Mouse (Mus musculus): ENCODE results near the gene Gas6.

Gene Gas6

GRCm38 (mm10) chr8:13461085-13461765, 33.1 kb downstream of the Gas6 start:
- DNase-seq (ENCODE audit: low spot score), result no peak

GRCm38 (mm10) chr8:13459431-13459830, 34.9 kb downstream of the Gas6 start:
- no peak for DNase-seq (ENCODE audit: low spot score)

GRCm38 (mm10) chr8:13455295-13455694, 39.0 kb downstream of the Gas6 start:
- DNase-seq (ENCODE audit: low spot score), result peak; percentile 12

DNA sequence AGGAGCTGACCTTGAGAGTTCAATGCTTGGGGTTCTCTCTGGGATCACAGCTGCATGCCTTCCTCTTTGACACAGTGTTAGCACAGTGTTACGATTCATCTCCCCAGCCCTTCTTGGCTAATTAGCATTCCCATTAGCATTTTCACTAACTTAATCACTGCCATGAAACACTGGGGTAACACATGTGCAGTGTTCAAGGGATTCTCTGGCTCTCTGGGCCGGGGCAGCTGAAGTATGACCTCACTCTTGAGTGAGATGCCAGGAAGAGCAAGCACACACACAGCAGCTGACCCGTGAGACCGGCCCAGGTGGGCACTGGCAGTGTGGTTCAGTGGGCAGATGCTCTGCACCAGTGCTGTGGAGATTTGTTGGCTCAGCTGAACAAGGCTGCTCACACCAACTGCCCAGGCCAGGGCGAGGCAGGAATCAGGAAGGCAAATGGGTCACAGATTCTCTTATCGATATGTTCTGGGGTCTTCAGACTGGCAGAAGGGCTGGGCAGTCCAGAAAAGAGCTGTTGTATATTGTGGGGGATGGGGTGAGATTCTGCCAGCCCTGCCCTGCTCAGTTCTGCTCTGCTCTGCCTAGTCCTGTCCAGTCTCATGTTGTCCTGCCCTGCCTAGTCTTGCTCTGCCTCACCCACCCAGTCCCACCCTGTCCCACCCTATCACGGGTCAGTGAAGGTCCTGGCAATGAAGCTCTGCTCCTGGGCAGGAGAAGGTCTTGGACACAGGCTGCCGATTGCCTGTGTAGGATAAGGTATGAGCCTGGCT, 39.8 kb downstream of the Gas6 start:
- no peak for DNase-seq (ENCODE audit: low spot score)

GRCm38 (mm10) chr8:13451747-13452277, 42.5 kb downstream of the Gas6 start:
- DNase-seq (ENCODE audit: low spot score), result no peak

- no peak for DNase-seq (ENCODE audit: low spot score)
Measured at GRCm38 (mm10) chr8:13448145-13448544, 46.1 kb downstream of the Gas6 start.

DNA sequence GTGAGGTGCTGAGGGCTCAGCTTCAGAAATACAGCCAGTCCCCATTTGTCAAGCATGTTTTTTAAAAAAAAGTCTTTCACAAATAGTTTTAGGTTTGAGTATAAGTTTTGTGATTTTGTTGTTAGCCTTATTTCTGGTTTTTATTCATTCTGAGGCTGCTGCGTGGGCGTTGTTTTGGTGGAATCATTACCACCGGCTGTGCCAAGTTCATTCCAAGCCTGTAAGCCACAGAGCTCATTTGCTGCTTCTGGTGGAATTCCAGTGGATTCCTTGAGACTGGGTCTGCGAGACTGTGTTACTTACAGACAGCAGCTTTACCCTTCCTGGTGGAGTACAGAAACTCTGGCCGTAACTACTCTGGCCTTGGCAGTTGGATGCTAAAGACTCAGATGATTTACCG, 47.8 kb downstream of the Gas6 start:
- no peak for DNase-seq (ENCODE audit: low spot score)

DNA sequence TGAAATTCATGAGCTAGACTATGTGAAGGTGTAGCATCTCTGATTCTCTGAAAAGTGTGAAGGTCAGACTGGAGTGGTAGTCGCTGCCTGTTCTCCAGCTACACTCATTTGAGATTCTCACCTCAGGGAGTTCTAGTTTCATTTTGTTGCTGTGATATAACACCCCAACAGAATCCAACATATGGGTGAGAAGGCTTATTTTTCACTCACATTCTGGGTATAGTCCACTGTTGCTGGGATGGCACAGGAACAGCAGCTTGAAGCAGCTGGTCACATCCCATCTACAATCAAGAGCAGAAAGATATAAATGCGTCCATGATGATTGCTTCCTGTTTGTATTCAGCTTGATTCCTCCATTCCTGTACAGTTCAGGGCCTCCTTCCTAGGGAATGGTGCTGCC, 52.1 kb downstream of the Gas6 start:
- DNase-seq (ENCODE audit: low spot score), result no peak

- no peak for DNase-seq (ENCODE audit: low spot score)
Measured at GRCm38 (mm10) chr8:13437531-13437930, 56.8 kb downstream of the Gas6 start.

- no peak for DNase-seq (ENCODE audit: low spot score)
Measured at GRCm38 (mm10) chr8:13436052-13436451, 58.2 kb downstream of the Gas6 start.

DNA sequence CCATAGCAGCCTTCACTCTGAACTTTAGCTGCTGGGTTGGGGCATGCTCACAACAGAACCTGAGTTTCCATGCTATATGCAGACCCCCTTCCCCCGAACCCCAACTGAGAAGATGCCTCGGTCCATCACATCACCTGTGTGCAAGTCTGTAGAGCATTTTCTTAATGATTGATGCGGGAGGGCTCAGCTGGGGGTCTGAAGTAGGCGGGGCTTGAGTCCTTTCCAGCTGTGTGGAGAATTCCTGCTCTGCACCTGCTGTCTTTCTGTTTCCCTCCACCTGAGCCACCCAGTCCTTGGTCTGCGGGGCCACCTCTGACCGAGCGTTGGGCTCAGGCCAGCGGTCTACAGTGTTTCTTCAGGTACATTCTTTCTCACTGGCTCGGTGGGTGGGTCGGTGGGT, 59.4 kb downstream of the Gas6 start, which contains the start of gene Tmem255b:
TSS of gene Tmem255b (plus strand) at position 301 of the 400 bp plus-strand sequence.
- no peak for DNase-seq (ENCODE audit: low spot score)

- no peak for DNase-seq (ENCODE audit: low spot score)
Measured at GRCm38 (mm10) chr8:13433130-13433529, 61.2 kb downstream of the Gas6 start.

DNA sequence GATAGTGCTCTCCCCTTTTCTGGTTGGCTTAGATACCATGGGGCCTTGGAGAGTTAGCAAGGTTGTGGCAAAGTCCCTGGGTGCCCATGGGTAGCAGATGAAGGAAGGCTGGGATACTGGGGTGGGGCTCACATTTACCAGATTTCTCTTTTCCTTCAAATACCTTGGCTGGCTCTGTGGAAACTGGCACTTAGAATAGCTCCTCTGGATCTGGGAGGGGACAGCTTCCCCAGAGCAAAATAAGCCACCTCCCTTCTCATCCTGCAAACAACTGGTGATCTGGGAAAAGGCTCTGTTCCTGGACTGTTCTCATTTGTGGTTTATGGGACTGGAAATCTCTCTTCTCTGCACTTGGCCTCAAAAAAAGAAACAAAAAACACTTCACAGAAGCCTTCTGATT, 63.4 kb downstream of the Gas6 start:
- DNase-seq (ENCODE audit: low spot score), result no peak

- DNase-seq (ENCODE audit: low spot score), result no peak
Measured at GRCm38 (mm10) chr8:13430412-13430811, 63.9 kb downstream of the Gas6 start.

GRCm38 (mm10) chr8:13428156-13428555, 66.1 kb downstream of the Gas6 start:
- DNase-seq (ENCODE audit: low spot score), result no peak

- DNase-seq (ENCODE audit: low spot score), result no peak
Measured at GRCm38 (mm10) chr8:13427351-13427750, 66.9 kb downstream of the Gas6 start.

DNA sequence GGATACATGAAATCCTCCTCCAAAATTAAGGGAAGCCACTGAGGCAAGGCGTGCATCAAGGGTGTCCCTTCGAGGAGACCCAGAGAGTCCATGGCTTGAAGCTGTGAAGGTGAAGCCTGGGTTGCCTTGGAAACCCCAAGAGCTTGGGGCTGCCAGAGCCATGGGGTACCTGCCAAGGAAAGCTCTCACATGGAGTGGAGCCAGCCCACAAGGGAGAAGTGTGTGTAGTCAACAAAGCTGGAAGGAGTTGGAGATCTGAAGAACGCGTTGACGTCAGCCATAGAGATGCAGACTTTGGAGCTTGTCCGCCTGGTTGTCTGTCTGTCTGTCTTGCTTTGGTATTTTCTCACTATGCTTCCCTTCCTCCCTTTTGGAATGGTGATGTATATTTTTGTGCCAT, 73.3 kb downstream of the Gas6 start:
- DNase-seq (ENCODE audit: low spot score), result no peak

GRCm38 (mm10) chr8:13419111-13419639, 75.1 kb downstream of the Gas6 start:
- DNase-seq (ENCODE audit: low spot score), result no peak

DNA sequence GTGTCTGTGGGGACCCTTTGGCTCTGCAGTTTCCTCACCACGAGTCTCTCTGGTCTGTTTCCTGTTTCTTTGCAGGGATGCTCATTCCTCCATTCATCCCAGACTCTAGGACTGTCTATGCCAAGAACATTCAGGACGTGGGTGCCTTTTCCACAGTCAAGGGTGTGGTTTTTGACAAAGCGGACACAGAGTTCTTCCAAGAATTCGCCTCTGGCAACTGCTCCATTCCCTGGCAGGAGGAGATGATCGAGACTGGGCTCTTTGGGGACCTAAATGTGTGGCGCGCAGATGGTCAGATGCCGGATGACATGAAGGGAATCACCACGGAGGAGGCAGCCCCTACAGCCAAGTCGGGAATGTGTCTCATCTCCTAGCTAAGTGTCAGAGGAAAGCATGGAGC, 78.4 kb downstream of the Gas6 start:
- DNase-seq (ENCODE audit: low spot score), result no peak

Data from T-cell, adult 2 months (primary cell).